Mouse (Mus musculus) cerebellum, postnatal 36 days (tissue): ENCODE measurements around the gene Tmem160.

ENCODE experiments used
- DNase-seq, 2 experiments: peaks; one replicate each; pipeline ENCODE4 v3.0.0; 2021 to 2022; ENCODE audit warnings: mixed read lengths in 2 of 2

Tmem160 gene

DNA sequence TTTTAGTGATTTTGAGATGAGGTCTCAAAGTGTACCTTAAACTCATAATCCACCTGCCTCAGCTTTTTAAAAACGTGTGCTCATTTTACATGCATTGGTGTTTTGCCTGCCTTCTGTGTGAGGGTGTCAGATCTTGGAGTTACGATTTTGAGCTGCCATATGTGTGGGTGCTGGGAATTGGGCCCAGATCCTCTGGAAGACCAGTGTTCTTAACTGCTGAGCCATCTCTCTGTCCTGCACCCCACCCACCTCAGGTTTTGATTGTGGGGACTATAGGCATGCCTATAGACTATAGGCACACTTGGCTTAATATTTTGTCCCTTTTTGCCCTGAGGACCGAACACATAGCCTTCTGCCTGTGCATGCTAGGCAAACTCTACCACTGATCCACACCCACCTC is 39.6 kb downstream of the Tmem160 start:
- no peak for DNase-seq

DNA sequence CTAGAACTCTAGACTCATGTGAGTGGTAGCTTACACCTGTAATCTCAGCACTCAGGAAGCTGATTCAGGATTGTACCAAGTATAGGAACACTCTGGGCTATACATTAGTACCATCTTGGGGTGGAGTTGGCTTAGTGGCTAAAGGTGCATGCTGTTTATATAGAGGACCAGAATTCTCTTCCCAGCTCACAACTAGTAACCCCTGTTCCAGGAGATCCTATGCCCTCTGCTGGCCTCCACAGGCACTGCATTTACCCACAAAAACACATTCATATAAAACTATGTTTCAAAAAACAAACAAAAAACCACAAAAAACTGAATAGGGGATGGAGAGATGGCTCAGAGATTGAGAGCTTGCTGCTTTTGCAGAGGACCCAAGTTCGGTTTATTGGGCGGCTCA is 40.8 kb downstream of the Tmem160 start:
- DNase-seq, result peak; percentile 50 to 57

DNA sequence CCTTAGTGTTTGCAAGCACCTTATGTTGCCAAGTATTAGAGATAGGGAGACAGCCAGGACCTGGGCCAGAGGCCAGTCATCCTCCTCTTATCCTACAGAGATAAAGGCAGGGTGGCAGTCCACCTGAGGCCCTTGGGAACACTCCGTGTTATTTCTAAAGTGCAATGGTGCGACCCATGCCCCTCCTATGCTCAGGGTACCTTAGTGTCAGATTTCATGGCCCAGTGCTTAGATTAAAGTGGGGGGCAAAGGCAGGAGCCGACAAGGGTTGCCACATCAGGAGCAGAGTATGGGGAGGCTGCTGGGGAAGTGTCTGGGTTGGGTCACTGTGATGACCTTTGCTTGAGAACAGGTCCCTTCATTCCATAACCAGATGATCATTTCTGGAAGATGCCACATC is 43.7 kb downstream of the Tmem160 start:
- DNase-seq, result no peak

DNA sequence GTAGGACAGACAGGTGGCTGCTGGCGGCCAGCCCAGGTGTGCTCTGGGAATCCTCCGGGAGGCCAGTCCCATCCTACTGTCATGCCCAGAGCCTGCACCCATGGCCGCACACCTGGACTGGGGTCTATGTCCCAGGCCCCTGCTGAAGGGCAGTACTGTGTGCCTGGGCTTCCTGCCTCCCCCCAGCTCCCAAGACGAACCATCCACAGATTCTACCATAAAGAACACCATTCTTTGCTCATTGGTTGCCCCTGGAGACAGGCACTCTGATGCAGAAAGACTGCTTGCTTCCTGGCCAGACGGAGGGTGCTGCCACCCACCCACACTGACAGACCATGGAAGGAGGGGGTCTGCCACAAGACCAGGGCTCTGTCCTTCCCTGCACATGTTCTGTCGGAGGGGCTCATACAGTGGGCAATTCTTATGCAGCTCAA is 47.1 kb downstream of the Tmem160 start:
- DNase-seq, result no peak

DNA sequence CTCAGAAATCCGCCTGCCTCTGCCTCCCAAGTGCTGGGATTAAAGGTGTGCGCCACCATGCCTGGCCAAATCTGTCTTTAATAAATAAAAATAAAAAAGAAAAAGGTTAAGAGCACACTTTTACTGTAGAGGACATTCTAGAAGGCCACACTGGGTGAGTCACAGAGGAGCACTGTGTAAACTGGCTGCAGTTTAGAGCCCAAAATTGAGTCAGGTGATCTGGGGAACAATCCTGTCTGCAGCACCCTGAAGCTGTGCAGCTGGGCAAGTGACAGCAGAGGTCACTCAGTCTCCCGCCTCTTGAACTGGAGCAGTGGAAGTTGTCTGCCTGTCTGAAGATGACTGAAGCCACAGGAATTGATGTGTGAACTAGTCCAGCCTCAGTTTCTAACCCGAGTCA is 49.0 kb downstream of the Tmem160 start:
- DNase-seq, result no peak

DNA sequence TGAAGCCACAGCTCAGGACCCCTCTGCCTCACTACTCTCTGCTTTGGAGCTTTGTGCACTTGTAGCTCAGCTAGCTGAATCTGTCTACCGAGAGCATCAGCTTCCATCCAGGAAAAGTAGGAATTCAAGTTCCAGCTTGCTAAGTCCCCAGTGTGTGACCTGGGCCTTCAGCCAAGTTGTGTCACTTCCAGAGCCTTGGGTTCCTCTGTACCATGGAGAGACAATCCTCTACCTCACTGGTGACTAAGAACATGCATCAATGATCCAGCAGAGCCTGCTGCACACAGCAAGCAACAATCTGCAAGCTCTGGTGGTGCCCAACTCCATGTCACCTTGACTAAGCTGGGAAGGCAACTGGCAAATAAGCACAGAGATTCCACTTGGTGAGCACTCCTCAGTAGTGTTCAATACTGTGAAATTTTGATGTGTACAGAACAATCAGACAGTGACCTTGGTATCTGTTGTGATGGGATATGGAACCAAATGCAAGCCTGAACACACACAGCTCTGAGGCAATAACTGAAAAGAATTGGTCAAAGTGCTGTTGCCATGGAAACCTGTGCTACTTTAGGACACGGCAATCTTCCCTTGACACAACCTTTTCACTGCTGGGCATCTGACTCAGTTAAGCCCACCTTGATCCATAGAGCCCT is 52.1 kb downstream of the Tmem160 start:
- DNase-seq, result no peak
